In genomic region chr19:37208986-37209385, GRCm38 (mm10) we compare ENCODE assay signal across 8 mouse cellular contexts. TPM values are rescaled to one million over a fixed set of nuclear protein-coding genes. Genes with fewer than 3 reads are reported as not detected.
DNase-seq lines count a peak whose midpoint lies in the region; ATAC-seq and TF ChIP-seq lines count a peak whose summit lies in the region.

No protein-coding gene starts in this region.

- no peak for ATAC-seq in hindbrain, embryonic 13.5 days (ENCODE audit: low FRiP score)
- no peak for ATAC-seq in midbrain, embryonic 14.5 days (ENCODE audit: low FRiP score, low TSS enrichment)

- H3K4me1 ChIP-seq in kidney, adult 2 months (ENCODE audit: control insufficient read depth, insufficient read depth, low read length) = peaks cover 16% of the 10 kb centered on the region
- H3K4me1 ChIP-seq in hindbrain, embryonic 13.5 days (replicated peaks) = peaks cover 18% of the 10 kb centered on the region
- peaks cover 17% of the 10 kb centered on the region for H3K4me1 ChIP-seq in midbrain, embryonic 14.5 days (ENCODE audit: control insufficient read depth, insufficient read depth, low read length)

- H3K4me2 ChIP-seq in hindbrain, embryonic 13.5 days = peak overlapping the region; percentile 84
- peak overlapping the region; percentile 72 for H3K4me2 ChIP-seq in midbrain, embryonic 14.5 days (ENCODE audit: low read length)

- no peaks in the 10 kb centered on the region for H3K27me3 ChIP-seq in kidney, adult 2 months (replicated peaks; ENCODE audit: control insufficient read depth, insufficient read depth, low read length)
- H3K27me3 ChIP-seq in hindbrain, embryonic 13.5 days = no peaks in the 10 kb centered on the region
- H3K27me3 ChIP-seq in midbrain, embryonic 14.5 days (ENCODE audit: control insufficient read depth, insufficient read depth, low read length) = no peaks in the 10 kb centered on the region

- TF ChIP-seq CTCF in kidney, adult 2 months (conservative IDR thresholded peaks at IDR 0.05; ENCODE audit: insufficient read depth, insufficient read length, low read depth, low read length) = no peak

- DNase-seq in kidney, adult 2 months = peak; percentile 34
- DNase-seq in kidney, postnatal 10 days = no peak
- peak; percentile 65 for DNase-seq in NIH3T3 (ENCODE audit: low read depth)
- DNase-seq in midbrain, embryonic 14.5 days = no peak
- no peak for DNase-seq in right cerebral cortex, postnatal 36 days (ENCODE audit: low spot score in 2 of 2)
- no peak for DNase-seq in frontal cortex, postnatal 14 days (ENCODE audit: low spot score in 2 of 2)
- DNase-seq in right cerebral cortex, adult 2 months (ENCODE audit: low spot score in 2 of 2) = no peak

- WGBS in kidney, adult 2 months = 14% methylated on average over 7 of the region's 7 CpGs
- WGBS in hindbrain, embryonic 13.5 days = 75% methylated on average over 7 of the region's 7 CpGs
- 81% methylated on average over 7 of the region's 7 CpGs for WGBS in midbrain, embryonic 14.5 days

- TF ChIP-seq POLR2A in kidney, adult 2 months (IDR thresholded peaks at IDR 0.05; ENCODE audit: low read depth, low read length) = no peak

- H3K9ac ChIP-seq in hindbrain, embryonic 13.5 days = peak overlapping the region; percentile 99
- peak overlapping the region; percentile 13; the same call in 1 of the 2 replicates for H3K9ac ChIP-seq in midbrain, embryonic 14.5 days (replicated peaks; ENCODE audit: low read length)

- peak overlapping the region; percentile 94; the same call in 1 of the 2 replicates for H3K27ac ChIP-seq in kidney, adult 2 months (ENCODE audit: insufficient read depth, low read depth, low read length)
- H3K27ac ChIP-seq in hindbrain, embryonic 13.5 days = no peak overlapping the region
- no peak overlapping the region for H3K27ac ChIP-seq in midbrain, embryonic 14.5 days (replicated peaks; ENCODE audit: low read depth, low read length)

- no peaks in the 10 kb centered on the region; the same call in 1 of the 2 replicates for H3K36me3 ChIP-seq in kidney, adult 2 months (ENCODE audit: control insufficient read depth, insufficient read depth, low read length)
- peaks cover 29% of the 10 kb centered on the region for H3K36me3 ChIP-seq in hindbrain, embryonic 13.5 days
- H3K36me3 ChIP-seq in midbrain, embryonic 14.5 days (ENCODE audit: control insufficient read depth, insufficient read depth, low read length) = peaks cover 26% of the 10 kb centered on the region

- peak overlapping the region; percentile 32; the same call in 1 of the 2 replicates for H3K4me3 ChIP-seq in kidney, adult 2 months (ENCODE audit: insufficient read depth, low read depth, low read length)
- peak overlapping the region; percentile 100 for H3K4me3 ChIP-seq in hindbrain, embryonic 13.5 days
- H3K4me3 ChIP-seq in midbrain, embryonic 14.5 days (replicated peaks; ENCODE audit: low read depth, low read length) = peak overlapping the region; percentile 98

- no peaks in the 10 kb centered on the region for H3K9me3 ChIP-seq in hindbrain, embryonic 13.5 days
- no peaks in the 10 kb centered on the region for H3K9me3 ChIP-seq in midbrain, embryonic 14.5 days (ENCODE audit: control insufficient read depth, low read length)

RNA-seq across cellular contexts. Expression of gene Cpeb3, which starts 0.6 kb away (rescaled TPM):
- polyA plus RNA-seq in kidney, adult 2 months (2012; rRNA removed) = 14.2 and 16.4 TPM in 2 replicates
- 11.4 TPM in 2 replicates for polyA plus RNA-seq in hindbrain, embryonic 13.5 days (2015; fragmentation: Nextera tagmentation; extraction: Ambion mirVana)
- 10.1 and 12.5 TPM in 2 replicates for polyA plus RNA-seq in midbrain, embryonic 14.5 days (2014; fragmentation: Nextera tagmentation; extraction: Ambion mirVana)

RNA-seq across cellular contexts. Expression of gene March5, which starts 1.6 kb away (rescaled TPM):
- polyA plus RNA-seq in kidney, adult 2 months (2012; rRNA removed) = 32.0 and 43.0 TPM in 2 replicates
- 114 and 117 TPM in 2 replicates for polyA plus RNA-seq in hindbrain, embryonic 13.5 days (2015; fragmentation: Nextera tagmentation; extraction: Ambion mirVana)
- 120 and 131 TPM in 2 replicates for polyA plus RNA-seq in midbrain, embryonic 14.5 days (2014; fragmentation: Nextera tagmentation; extraction: Ambion mirVana)

Comparison
In these comparisons a context has a peak if more than half of its experiments do, and no peak if none do; other contexts are left out.
1. DNase-seq: peak in kidney, adult 2 months (single experiment) and NIH3T3 (single experiment); none in kidney, postnatal 10 days (single experiment), midbrain, embryonic 14.5 days (single experiment), right cerebral cortex, postnatal 36 days (0 of 2), frontal cortex, postnatal 14 days (0 of 2) and right cerebral cortex, adult 2 months (0 of 2).
2. H3K4me3 ChIP-seq: peak in every context shown above with its lines; median percentile 100 in hindbrain, embryonic 13.5 days; 98 in midbrain, embryonic 14.5 days; 32 in kidney, adult 2 months.